Mouse (Mus musculus) 3134 (cell line): Measurements from ENCODE around the gene Npr1.
A peak's percentile ranks its signal among the peaks of the same experiment; 100 is the strongest.

Experiments used
- DNase-seq: peaks from one replicate; pipeline ENCODE4 v3.0.0-alpha.2; 2011; ENCODE audit warnings: low spot score; ENCODE audit not compliant: insufficient read length; ENCODE audit errors: extremely low read depth

Gene Npr1

DNA sequence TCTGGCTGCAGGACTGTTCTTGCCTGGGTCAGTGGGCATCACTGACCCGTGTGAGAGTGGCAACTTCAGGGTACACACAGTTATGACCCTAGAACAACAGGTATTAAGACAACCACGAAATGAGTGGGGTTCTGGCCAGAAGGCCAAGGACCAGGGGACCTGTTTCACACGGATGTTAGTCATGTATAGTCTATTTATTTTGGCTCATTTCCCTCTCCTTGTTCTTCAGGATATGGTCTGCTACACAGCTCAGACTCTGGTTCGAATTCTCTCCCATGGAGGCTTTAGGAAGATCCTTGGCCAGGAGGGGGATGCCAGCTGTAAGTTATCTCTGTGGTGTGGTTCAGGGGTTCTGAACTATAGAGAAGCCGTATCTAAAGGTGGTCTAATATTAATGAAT is 21.3 kb upstream of the Npr1 start:
- DNase-seq = peak; percentile 26

DNA sequence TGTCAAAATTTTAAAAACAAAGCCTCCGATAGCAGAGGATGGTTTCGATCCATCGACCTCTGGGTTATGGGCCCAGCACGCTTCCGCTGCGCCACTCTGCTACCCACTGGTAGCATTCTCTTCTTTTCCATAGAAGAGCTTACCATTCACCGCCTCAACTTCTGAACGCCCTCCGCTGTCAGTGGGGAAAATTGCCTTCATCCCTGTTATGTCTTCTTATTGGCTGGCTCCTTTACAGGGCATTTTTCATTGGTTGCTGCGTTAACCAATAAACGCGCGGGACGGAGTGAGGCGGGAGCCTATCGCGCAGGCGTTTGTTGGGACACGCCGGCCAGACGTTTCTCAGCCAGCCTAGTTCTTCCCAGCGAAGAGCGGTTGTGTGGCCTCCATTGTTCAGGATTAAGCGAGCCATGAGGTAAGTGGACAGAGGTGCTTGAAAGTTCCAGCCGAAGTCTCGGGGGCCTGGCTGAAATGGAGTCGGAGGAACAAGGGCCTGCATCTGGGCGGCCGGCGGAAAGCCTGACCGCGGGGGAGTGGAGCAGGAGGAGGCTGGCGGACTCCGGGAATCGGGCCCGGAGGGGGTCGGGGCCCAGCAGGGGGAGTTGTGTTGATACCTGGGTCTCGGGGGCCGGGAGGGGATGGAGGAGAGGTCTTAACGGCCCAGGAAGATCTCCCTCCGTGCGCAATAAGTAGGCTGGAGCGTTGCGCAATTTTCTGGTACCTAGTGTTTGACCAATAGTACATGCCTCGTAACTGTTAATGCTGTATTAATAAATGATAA is 10.4 kb upstream of the Npr1 start, which contains the start of gene Ilf2:
Gene Ilf2, plus strand, starts transcription at position 296 of the 781 bp plus-strand sequence.
- DNase-seq = peak; percentile 98

DNA sequence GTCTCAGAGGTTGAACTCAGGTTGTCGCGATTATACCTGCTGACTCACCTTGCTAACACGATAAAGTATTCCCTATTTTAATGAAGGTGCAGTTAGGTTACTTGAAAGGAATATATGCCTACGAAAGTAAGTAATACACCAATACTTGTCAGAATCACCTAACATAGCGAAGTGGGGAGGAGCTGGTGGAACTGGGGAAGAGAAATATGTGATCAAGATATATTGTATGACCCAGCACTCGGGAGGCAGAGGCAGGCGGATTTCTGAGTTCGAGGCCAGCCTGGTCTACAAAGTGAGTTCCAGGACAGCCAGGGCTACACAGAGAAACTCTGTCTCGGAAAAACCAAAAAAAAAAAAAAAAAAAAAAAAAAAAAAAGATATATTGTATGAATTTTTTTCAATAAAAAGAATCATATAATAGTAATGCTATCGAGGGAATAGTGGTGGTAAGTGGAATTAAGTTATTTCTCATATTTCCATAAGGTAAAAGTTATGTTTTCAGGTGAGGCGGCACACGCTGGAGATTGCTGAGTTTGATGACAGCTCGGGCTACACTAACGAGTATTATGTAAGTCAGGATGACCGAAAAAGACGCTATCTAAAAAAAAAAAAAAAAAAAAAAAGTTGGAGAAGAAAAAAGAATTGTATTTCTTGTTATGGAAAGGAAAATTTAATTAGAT is 9.6 kb upstream of the Npr1 start:
- DNase-seq = peak; percentile 31

DNA sequence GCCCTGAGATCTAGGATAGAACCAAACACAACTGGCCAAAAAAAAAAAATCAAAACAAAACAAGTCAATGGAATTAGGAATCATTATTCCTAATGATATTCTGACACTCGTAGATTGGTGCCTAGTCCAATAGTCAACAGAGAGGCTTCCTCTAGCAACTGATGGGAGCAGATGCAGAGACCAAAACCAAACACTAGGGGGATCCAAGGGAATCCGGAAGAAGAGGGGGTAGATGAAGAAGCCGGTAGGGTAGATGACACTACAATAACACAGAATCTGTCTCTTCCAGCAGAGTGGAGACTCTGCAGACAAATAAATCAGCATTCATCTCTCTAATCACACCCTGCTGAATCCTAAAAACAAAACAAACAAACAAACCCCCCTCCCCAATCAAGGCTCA is 6.5 kb upstream of the Npr1 start:
- DNase-seq = no peak

DNA sequence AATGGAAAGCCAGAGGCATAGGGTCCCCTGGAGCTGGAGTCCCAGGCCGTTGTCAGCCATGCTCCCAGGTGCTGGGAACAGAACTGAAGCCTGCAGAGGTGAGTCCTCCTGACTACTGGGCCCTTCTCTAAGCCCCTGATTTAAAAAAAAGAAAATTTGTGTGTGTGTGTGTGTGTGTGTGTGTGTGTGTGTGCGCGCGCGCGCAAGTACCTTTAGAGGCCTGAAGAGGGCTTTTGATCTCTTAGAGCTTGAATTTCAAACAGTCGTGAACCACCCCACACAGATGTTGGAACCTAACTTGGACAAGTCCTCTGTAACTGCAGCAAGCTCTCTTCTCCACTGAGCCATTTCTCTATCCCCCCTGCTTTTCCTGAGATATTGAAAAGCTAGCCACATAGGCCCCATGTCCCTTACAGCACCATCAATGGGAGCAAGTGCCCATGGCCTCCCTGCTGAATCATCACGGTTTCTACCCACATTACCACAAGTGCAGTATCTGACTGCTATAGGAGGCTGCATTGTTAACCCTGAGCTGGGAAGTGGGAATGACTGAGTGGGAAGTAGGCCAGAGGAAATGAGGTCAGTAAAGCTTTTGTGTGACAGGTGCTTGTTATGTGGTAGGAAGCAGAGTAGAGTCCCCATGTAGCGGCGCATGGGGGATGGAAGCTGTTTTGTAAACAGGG is 2.1 kb upstream of the Npr1 start:
- no peak for DNase-seq

DNA sequence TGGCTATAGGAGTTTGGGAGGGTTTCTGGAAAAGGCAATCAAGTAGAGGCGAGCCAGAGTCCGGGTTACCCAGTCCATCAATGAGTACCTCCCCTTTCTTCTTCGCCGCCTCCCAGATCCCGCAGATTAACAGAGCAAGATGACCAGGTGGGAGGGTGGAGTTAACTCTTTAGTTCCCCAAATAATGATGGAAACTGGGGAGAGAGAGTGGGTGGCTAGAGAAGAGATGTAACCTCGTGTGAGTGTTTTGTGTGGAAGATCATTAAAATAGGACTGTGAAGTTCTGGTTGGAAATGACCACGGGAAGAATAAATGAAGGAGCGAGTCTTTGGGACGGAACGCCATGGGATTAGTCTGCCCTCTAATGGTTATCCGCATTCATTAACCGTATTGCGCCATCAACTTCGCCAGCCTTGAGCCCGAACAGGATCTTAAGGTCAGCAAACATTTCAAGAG is 673 bp upstream of the Npr1 start:
- DNase-seq = no peak

DNA sequence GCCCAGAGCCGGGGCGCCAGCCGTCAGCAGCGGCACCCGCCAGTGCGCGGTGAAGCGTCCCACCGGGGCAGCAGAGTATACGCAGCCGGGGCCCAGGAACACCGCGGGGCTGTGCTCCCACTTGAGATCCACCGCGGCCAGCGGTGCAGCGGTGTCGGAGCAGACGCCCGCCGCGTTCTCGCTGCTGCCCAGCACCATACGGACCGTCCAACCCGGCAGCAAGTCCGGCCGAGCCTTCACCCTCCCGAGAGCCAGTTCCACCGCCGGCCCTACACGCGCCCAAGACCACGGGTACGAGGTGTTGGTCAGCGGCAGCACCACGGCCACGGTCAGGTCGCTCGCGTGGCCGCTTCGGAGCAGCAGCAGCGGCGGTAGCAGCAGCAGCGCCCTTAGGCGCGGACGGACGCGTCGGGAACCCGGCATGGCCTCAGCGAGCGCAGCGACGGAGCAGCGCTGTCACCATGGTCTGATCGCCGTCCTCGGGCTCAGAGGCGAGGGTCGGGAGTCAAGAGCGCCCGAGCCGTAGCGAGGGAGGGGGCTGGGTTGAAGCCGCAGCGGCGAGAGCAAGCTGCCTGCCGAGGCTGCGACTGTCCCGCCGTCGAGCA is 483 bp downstream of the Npr1 start:
- DNase-seq = no peak

DNA sequence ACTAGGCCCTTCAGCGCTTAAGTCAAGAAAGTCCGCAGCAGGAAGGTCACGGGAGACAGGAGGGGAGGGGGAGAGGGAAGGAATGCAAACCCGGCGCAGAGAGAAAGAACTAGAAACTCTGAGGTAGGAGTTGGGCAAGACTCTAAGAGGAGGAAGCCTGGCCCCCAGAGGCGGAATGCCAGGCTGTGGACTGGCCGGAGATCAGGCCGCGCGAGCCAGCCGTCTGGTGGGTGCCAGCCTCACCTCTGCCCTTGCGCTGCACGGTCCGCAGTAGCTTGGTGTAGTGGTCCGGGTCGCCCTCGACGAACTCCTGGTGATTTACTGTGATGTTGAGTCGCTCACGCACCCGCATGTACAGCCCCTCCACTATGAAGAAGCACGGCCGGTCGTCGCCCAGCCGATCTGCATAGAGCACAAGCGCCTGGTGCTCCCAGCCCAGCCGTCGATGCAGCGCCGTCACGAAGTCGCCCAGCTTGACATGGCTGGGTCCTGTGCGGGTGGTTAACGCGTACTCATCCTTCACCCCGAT is 1.1 kb downstream of the Npr1 start:
- no peak for DNase-seq

DNA sequence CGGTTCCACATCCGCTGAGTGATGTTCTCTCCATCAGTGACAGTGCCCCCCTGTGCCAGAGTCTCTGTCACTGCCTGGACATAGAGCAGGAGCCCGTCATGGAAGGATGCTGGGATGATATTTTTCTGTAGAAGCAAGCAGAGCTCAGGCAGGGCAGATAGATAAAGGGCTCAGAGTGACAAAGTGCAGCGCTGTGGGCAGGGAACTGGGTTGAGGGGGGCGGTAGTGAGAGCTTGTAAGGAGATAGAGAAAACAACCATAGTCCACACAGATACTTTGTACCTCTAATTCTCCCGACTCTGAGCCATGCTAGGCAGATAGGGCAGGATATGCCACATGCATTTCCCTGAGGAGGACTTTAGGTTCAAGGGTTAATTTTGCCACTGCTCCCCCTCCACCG is 3.1 kb downstream of the Npr1 start:
- DNase-seq = no peak

DNA sequence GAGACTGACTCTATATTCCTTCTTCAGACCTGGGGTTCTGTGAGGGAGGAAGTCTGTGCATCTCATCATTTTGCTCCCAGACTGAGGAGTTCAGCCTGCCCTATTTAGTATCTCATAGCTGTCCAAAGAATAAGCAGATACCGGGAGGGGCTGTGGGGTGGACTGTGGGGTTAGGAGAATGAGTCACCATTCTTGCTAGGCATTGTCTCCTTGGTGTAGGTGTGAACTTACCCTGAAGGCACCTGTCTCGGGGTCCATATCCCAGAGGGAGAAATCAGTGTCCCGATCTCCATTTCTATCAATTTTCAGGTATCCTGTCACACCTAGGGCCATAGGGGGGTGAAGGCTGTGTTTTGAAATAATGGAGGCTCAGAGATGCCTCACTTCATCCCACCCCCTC is 3.7 kb downstream of the Npr1 start:
- DNase-seq = no peak

DNA sequence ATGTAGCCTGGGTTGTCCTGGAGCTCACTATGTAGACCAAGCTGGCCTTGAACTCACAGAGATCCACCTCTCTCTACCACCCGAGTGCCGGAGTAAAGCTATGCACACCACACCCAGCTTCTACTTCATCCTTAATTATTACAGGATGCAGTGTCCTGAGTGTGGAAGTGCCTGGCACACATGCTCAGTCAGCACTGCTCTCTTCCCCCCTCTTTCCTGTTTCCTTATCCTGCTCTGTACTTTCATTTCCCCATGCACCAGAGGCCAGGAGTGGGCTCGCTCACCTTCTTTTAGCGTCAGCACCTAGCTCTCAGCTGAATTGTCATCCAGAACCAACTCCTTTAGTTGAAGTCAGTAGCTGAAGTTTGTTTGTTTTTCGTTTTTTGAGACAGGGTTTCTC is 5.4 kb downstream of the Npr1 start:
- DNase-seq = no peak

DNA sequence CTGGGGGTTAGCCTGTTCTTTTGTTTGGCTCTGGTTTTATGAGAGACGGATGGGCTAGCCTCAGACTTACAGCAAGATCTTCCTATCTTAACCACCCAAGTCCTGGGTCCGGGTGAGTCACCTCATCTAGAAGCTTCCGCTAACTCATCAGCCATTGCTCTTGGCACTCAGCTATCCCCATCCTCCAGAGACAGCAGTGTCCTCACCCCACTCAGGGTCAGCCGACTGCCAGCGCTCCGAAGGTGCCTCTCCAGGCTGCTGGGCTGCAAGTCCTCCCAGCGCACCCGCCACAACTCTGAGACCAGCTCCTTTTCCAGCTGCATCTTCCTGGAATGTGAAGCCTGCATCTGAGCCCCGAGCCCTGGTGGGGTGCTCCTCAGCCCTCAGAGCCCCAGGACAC is 5.9 kb downstream of the Npr1 start:
- no peak for DNase-seq

DNA sequence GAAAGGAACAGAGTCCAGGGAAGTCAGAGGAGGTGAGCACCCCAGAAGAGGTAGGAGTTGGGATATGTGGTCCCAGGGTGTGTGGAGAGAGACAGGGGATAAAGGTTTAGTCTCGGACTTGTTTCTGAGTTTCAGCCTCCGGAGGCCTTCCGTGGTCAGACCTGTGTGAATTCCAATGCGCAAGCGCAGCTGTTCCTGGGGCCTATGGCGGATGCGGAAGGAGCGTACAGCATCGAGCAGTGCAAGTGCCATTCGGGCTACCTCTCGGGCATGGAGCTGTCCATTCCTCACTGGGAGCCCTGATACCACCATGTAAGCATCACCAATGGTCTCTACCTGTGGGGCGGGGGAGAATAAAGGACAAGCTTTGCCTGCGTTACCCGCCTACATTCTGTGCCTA is 10.7 kb downstream of the Npr1 start:
- DNase-seq = no peak

DNA sequence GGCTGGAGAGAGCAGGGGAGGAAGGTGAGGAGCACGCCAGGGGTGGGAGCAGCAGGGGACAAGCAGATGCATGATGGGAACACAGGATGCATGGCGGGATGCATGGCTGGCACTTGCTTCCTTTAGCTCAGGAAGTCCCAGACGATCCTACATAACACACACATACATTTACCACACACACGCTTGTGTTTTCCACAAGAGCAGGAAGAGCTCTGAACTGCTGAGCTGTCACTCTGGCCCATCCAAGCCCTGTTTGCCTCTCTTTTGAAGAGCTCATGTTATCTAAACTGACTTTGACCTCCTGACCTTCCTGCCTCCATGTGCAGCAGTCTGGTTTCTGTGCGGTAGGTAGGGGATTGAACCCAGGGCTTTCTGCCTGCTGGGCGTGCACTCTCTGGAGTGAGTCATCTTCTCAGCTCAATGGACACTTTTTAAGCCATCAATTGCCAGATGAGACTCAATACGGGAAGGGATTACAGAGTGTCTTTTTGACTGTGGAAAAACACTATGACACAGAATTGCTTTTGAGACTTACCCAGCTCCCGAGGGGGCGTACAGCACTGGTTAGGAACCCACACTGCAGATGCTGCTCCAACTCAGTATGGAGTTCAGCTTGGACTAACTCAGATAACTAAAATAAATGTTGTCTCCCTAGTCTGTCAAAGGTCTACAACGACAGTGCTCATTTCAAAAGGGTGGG is 14.1 kb downstream of the Npr1 start:
- no peak for DNase-seq

DNA sequence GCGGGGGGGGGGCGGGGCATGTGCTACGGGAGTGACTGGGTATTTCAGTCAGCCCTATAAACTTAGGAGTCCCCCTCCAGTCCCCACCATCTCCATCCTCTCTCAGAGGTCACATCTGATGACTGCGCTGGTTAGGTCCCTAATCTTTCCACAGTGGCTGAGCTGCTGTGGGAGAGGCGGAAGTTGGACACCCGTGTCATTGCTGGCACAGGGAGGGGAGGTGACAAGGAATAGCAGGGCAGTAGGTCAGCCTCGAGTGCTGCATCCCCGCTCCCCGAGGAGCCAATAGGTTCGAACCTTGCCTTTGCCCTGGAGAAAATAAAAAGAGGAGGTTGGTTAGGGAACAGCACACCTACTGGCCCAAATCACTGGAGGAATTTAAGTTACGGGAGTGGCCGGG is 14.8 kb downstream of the Npr1 start:
- DNase-seq = no peak

DNA sequence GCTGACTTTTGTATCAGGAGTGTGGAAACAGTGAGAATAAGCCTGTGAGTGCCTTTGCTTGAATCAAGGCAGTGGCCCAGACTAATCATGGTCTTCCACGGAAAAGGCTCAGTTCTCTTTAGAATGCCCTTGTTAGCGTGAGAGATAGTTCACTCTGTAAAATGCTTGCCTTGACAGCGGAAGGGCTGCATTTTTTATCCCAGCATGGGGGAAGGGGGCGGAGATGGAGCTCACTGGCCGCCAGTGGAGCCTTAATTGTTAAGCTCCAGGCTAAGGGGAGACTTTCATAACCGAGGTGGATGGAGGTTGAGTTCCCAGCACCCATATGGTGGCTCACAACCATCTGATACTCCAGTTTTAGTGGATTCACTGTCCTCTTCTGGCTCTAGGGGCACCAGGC is 17.0 kb downstream of the Npr1 start:
- no peak for DNase-seq

DNA sequence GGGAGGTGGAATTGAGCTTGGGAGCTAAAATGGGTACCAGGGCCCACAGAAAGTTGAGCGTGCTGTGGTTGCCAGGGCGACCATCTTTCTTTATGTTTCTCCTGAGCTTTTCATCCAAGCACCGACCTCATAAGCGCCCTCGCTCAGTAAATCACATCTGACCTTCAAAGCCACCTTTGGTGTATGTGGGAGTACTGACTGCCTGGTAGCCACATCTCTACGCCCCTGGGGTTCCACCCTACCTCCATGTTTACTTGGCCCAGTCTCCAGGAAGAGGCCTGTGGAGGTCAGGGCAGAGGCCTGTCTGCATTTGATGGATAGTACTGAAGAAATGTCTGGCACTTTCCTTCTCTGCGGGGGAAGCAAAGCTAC is 18.6 kb downstream of the Npr1 start:
- no peak for DNase-seq

DNA sequence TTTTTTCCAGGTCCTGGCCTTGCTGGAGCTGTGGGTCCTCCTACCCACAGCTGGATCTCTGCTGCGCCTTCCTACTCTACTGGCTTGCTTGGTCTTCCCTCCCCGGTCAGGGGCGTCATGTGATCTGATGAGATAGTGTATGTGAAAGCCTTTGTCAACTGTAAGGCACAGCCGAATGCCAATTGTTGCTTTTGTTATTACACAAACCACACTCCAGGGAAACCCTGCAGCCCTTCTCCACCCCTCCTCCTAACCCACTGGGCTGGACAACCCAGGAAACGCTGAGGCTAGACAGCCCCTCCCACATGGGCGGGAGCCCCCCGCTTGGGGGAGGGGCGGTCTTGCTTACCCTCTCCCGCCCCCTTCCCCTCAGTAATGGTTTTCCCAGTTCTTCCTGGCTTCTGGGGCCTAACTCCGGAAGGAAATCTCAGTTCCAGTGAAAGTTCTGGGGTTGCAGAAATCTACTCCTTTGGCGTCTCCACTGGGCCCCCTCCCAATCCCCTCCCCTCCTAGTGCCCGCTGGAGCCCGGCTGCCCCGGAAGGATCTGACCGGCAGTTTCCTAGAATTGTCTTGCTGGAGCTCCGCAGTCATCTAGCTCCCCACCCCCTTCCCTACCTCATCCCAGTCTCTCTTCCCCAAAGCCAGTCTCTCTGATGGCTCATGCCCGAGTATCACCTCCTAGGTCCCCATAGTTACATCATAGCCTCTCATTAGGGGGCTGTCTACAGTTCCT is 19.1 kb downstream of the Npr1 start:
- no peak for DNase-seq

DNA sequence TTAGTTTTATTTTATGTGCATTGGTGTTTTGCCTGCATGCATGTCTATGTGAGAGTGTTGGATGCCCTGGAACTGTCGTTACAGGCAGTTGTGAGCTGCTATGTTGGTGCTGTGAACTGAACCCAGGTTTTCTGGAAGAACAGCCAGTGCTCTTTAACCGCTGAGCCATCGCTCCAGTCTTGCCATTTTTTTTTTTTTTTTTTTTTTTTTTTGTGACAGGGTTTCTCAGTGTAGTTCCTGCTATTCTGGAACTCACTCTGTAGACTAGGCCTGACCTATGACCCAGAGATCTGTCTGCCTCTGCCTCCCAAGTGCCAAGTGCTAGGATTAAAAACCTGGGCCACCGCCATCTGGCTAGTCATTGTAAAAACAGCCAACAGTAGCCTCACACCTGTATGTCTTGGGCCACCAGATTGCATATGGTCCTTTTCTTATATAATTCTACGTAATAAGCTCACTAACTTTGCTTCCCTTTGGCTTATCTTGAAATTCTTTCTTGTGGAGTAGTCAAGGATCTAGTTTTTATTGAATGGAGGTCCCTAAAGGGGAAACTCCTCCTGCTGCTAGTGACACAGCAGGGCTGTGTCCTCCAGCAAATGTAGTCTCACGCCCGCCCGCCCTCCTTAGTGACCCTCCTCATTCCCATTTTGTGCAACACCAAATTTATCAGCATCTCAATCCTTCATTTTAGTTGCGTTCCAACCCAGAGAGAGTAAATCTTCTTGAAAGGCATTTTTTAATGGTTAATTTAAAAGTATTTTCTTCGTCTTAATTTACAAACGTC is 20.1 kb downstream of the Npr1 start:
- DNase-seq = no peak
